Mouse (Mus musculus) spleen, adult 2 months (tissue): ENCODE data around the gene Cntrl.

Experiments used
- CTCF ChIP-seq: fragments of 200-500 bp; IDR thresholded peaks from 2 replicates; pipeline ENCODE4 v1.5.1; 2011; ENCODE audit warnings: mild to moderate bottlenecking, inconsistent platforms; ENCODE audit not compliant: insufficient read depth, insufficient read length, insufficient replicate concordance; ENCODE audit errors: extremely low read depth
- POLR2A ChIP-seq: fragments of 200-500 bp; IDR thresholded peaks from 2 replicates; pipeline ENCODE4 v1.6.1; 2011; ENCODE audit warnings: low read depth, low read length, inconsistent platforms

DNA sequence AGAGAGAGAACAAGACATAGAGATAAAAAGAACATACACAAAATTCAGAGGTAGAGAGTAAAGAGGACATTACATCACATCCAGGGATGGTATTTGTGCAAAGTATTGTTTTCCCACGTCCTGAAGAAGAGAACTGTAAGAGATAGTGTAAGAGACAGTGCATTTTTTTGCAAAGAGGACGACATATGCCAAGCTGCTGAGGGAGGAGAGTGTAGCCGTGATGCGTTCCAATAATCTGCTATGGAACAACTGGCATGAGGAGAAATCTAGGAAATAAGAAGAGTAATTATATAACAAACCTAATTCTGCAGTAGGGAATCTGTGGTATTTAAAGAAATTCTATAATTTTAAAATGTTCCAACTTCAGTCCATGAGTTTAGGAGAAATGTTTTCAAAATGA is 21.9 kb upstream of the Cntrl start:
- TF ChIP-seq POLR2A (no peak), CTCF (no peak)
